Mouse (Mus musculus) adipose tissue, adult 10 weeks (tissue): ENCODE measurements around the gene Gcm1. TPM values are rescaled to one million over a fixed set of nuclear protein-coding genes. Genes with fewer than 3 reads are reported as not detected.

Experiments used
- polyA plus RNA-seq: library from polyadenylated mRNA; stranded (reverse); fragments of 350-450 nt; fragmentation: Illumina TruSeq; extraction: RNeasy Lipid Tissue Mini Kit (QIAGEN cat#74804); gene quantifications from one replicate; pipeline ENCODE4 v1.2.3, GENCODE M21; 2014; ENCODE audit warnings: low read depth, low replicate concordance

The Gcm1 gene
- not detected for polyA plus RNA-seq

GRCm38 (mm10) chr9:78051677-78052076, at the start of gene Gcm1:
Gene Gcm1, plus strand, starts transcription at chr9:78051924.

GRCm38 (mm10) chr9:78108796-78109239, 57.1 kb downstream of the Gcm1 start, which contains the start of the genes Fbxo9 and Ick:
Gene Fbxo9, minus strand, starts transcription at chr9:78109065.
Gene Ick, plus strand, starts transcription at chr9:78109192.

Other genes with a start within 250 kb of the Gcm1 start
- 52.4 TPM for gene Elovl5, start 134.6 kb upstream of the Gcm1 start, polyA plus RNA-seq
- gene Fbxo9, start 57.1 kb downstream of the Gcm1 start, polyA plus RNA-seq, result 56.3 TPM
- gene Ick, start 57.3 kb downstream of the Gcm1 start, polyA plus RNA-seq, result 21.8 TPM
- 55.6 TPM for gene Gsta4, start 130.8 kb downstream of the Gcm1 start, polyA plus RNA-seq
- gene Gsta1, start 178.7 kb downstream of the Gcm1 start, polyA plus RNA-seq, result not detected
- not detected for gene Gm3776, start 205.2 kb downstream of the Gcm1 start, polyA plus RNA-seq
- gene Gm10639, start 238.0 kb downstream of the Gcm1 start, polyA plus RNA-seq, result not detected